Mouse (Mus musculus): ENCODE measurements around the gene Abcc4. TPM values are rescaled to one million over a fixed set of nuclear protein-coding genes. Genes with fewer than 3 reads are reported as not detected.

The Abcc4 gene
- polyA plus RNA-seq, 1 experiment, result 25.8 TPM

- DNase-seq (ENCODE audit: low spot score), result no peak
Measured at GRCm38 (mm10) chr14:118434842-118435241, 271.2 kb downstream of the Abcc4 start.

- no peak for DNase-seq (ENCODE audit: low spot score)
Measured at GRCm38 (mm10) chr14:118433848-118434247, 272.2 kb downstream of the Abcc4 start.

Other genes with a start within 250 kb of the Abcc4 start
- 8.6 and 9.0 TPM in 2 replicates for gene Cldn10, start 81.7 kb upstream of the Abcc4 start, polyA plus RNA-seq (2012; rRNA removed)
- gene Dzip1, start 219.2 kb upstream of the Abcc4 start, polyA plus RNA-seq (2012; rRNA removed), result 21.5 and 26.5 TPM in 2 replicates
- gene Dnajc3, start 231.8 kb upstream of the Abcc4 start, polyA plus RNA-seq (2012; rRNA removed), result 35.5 and 36.1 TPM in 2 replicates